Mouse (Mus musculus) gastrocnemius, adult 8-10 months (tissue): Measurements from ENCODE around the gene Dusp12. TPM values are rescaled to one million over a fixed set of nuclear protein-coding genes. Genes with fewer than 3 reads are reported as not detected.

Experiments used
- DNase-seq, 2 experiments: peaks; one replicate each; pipeline ENCODE4 v3.0.0; 2022; ENCODE audit warnings: low spot score in 2 of 2
- total RNA-seq, 4 experiments: library from RNA; stranded (reverse); gene quantifications; 2 replicates each; pipeline ENCODE4 v1.2.4; 2022

Dusp12 gene
- total RNA-seq, 4 experiments from 2014 or later = 6.4 to 7.9 (median 6.8) TPM

DNA sequence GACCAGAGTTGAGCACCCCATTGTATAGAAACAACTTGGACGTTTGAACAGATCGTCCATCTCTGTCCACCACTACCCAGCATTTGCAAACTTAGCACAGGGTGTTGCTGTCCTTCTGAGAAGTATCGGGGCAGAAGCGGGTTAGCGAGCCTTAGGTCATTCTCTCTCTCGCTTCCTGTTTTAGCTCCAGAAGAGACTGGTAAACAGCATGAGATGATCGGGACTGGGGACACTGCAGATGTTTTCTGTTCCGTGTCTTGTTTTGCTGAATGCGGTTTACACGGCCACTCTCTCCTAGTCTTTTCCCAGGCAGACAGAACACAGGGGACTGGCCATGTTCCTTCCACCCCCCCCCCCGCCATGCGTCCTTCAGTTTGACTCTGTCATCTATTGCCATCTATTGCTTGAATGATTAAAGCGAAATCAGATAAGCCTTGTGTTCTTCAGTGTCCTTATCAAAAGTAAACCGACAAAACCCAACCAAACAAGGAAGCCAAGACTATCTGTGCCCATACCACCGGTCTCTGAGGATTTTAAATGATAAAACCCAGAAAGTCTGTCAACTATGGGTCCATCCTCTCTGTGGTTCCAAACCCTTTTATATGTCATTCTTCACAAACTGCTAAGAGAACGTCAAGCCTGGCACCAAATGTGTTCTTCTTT is 13.2 kb upstream of the Dusp12 start:
- DNase-seq = no peak

DNA sequence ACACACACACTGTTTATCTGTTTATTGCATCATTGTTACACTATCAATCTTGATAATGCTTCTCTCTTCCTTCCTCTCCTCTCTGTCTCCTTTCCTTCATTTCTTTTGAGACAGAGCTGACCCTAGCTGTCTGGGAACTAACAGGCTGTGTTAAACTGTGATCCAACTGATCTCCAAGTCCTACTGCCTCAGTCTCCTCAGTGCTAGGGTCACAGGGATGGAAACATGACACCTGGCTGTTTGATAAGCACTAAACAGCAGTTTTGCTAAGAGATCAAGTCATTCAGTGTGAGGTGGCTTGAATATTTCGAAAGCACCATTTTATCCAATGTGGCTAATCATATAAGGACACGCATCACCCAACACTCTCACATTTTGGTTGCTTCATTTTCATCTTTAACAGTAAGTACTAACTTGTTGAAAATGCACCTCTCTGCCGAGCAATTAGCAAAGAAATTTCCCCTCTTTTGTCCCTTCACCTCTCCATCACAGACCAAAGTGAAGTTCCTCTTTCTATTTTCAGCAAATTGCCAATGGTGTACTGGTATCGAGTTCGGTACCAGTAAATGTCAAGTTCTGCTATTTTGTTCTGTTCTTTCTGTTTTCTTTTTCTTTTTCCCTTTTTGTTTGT is 11.4 kb upstream of the Dusp12 start:
- no peak for DNase-seq

DNA sequence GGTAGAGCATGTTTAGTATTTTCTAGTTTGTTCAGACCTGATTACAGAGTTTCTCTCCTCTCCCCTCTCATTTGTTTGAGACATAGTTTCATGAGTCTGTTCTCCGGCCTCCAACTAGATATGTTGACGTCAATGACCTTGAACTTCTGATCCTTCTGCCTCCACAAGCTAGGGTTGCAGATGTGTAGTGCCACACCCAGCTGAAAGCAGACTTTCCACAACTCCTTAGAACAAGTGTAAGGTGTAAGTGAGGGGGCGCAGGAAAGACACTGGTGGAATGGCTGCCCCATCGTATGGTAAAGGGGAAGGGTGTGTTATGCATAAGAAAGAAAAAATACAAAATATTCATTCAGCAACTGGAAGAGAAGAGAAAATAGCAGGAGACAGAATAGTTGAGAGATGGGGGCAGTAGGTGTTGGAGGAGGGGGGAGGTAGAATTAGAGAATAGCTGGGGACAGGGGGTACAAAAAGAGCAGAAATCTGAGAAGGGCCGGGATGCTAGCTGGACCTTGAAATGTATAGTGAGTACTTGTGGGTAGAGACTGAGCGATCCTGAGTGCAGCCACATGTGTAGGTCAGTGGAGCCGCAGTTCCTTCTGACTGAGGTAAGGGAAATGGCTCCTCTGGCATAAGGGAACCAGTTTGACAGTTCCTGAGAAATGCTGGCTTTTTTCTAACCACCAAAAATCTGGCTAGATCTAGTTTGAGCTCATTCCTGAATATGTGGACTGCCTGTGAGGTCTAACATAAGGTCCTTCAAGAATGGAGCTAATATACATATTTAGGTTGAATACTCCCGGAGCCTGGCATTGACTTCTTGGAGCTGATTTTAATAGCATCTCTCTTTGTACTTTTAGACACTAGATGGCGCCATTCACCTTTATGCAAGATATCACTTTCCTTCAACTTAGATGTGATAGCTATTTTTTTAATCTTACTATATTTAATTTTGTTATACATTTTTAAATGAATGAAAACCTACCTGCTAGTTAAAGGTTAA is 9.6 kb upstream of the Dusp12 start:
- DNase-seq = no peak

DNA sequence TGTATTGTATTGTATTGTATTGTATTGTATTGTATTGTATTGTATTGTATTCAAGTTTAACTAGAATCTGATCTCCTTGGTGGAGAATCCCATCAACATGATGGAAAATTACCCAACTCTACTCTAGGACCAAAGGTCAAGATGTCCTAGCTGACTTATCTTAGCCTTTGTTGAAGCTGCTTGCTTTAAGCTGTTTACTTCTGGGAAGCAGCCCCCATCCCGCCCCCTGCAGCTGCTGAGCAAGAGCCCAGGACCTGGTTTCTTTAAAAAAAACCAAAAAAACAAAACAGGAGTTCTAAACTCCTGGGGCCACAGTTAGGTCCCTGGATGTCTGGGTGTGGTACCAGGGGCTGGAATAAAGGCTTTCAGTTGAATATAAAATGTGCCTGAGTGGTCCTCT is 6.9 kb upstream of the Dusp12 start:
- no peak for DNase-seq

DNA sequence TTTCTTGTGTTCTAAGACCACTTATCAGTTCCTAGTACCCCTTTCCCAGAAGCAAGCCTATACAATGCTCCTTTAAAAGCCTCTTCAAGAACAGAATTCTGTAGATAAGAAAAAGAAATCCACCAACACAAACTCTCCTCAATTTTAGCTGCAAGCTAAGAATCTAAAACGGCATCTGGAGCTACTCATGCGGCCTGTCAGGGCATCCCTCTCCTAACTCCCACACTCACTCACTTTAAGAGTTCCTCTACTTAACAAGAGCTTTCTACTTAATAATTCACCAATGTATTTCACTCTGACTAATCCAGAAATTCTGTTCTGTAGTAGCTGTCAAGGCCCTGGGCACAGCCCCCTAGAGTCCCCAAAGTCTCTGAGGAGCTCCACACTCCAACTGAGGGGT is 6.3 kb upstream of the Dusp12 start:
- no peak for DNase-seq

DNA sequence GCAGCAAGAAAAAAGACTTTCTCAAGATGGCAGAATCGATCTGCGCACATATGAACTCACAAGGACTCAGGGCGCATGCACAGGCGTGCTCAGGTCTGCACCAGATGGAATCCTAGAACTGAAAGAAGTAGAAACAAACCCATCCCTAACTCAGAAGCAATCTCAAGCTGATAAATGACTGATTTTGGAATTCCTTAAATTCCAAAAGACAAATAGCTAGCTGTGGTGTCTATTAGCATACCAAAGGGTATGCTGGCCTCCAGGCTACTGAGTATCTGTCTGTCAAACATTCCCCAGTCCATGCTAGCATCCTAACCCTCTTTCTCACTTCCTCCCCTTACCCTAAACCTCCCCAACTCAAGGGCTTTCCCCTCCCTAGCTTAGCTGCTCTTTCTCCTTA is 4.0 kb upstream of the Dusp12 start:
- no peak for DNase-seq

DNA sequence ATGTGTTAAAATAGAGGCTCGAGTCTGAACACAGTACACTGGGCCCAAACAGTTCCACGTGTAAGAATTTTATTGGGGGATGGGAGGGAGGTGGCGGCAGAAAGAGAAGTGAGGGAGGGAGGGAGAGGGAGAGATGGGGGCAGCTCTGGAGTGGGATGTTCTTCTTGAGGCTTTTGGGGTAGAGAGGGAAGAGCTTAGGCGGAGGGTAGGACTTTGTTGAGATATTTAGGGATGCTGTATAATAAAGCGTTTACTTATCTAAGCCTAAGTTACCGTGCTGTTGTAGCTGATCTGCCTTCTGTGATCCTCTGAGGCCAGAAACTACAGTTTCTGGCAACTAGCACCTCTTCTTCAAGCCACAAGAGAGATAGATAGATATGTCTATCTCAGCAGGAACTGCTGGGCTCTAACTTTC is 711 bp upstream of the Dusp12 start:
- DNase-seq = no peak

DNA sequence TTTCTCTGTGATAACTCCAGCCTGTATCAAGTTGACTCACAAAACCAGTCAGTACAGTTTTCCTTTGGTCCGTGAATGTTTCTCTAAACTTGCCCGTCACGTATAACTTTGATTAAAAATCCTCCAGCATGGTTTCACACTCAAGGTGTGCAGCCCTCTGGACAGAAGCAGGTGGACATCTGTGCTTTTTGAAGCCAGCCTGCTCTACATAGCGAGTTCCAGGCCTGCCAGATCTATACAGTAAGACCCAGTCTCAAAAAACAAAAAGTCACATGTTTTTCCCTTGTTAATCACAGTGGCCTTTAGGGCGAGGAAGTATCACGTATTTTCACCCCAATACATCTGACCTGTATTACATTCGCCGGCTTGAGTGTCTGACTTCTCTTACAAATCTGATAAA is 950 bp downstream of the Dusp12 start:
- no peak for DNase-seq

DNA sequence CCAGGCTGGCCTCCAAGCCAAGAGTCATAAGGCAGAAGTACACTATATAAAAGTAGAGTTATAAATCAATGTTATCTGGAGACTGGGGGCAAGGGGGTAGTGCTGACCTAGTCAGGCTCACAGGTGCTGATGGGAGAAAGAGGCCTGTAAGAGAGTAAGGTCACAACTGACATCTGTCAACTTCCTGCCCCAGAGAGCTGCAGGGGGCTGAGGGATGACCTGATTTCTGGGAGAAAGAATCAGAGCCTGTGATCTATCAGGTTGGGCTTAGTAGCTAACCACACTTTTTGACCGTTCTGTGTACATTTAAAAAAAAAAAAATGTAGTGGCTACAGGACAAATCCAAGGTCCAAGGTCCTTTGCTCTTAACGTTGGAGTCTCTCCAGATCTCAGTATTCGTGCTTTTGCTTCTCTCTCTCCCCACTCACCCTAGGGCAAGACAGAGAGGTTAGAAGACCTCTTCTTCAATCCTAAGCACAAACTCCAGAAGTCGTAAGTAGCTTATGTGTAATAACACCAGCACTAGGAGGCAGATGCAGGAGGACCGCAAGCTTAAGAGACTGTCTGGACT is 2.3 kb downstream of the Dusp12 start:
- DNase-seq = no peak

DNA sequence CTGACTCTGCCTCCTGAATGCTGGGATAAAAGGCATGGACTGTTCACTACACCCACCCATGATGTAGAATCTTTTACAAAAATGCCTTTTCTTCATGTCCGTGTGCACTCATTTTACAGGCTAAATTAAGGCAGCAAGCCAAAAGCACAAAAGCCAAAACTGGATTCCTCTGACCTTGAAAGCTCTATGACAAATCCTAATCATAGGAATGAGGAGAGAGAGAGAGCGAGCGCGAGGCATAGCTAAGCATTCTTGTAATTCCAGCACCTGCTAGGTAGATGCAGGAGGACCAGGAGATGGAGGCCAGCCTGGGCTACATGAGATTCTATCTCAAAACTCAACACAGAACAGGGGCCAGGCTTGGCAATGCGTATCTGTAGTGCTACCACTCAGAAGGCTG is 8.4 kb downstream of the Dusp12 start:
- no peak for DNase-seq

DNA sequence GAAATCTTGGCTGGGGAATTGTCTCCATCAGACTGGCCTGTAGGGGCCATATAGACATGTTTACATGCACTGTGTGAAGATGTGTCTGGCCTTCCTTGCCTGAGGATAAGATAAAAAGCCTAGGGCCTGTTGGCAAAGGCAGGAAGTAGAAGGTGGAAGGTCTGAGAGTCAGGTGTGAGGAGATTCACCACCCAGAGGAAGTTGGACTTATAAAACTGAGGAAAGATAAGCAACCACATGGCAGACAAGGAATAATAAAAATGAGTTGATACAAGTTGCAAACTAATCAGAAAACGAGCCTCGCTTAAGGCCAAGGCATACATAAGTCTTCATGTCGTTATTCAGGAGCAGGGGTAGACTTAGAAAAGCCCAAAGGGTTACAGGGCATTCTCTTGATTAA is 9.7 kb downstream of the Dusp12 start:
- DNase-seq = no peak

DNA sequence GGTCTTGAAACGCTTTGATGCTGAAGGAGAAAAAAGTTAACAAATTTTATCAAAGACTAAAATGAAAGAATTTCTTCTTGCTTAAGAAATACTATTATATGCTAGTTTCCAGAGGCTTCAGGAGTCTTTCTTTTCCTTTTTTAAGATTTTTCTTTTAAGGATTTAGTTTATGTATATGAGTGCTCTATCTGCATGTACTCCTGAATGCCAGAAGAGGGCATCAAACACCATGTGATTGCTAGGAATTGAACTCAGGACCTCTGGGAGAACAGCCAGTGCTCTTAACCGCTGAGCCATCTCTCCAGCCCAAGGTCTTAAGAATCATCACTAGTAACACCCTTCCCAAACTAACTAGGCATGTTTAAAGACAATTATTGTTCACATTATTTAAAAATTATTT is 13.4 kb downstream of the Dusp12 start:
- no peak for DNase-seq

DNA sequence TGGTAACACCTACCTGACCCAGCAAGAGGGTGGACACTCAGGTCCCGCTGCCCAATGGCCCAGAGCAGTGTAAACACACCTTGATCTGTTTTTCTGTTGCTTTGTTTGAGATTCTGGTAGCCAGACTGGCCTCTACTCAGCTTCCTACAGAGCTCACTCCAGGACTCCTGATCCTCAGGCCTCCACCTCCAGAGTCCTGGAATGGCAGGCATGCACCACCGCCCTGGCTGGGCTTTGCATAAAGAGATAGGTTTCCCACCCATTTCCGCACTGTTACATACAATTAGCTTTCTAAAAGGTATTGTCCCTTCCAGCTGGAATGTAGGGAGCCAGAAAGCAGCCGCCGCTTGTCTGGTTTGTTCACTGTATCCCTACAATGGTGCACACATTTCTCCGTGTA is 13.9 kb downstream of the Dusp12 start:
- DNase-seq = no peak

DNA sequence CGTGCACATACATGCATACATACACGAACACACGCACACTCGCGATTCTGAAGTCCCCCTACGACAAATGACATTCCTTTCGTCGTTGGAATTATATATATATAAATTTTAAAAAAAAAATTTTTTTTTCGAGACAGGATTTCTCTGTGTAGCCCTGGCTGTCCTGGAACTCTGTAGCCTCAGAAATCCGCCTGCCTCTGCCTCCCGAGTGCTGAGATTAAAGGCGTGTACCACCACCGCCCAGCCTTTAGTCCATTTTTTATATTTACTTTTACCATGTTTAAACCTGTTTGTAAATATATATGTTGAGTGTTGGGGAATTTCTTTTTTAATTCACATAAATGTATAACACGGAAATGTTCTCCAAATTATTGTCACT is 16.4 kb downstream of the Dusp12 start:
- no peak for DNase-seq

DNA sequence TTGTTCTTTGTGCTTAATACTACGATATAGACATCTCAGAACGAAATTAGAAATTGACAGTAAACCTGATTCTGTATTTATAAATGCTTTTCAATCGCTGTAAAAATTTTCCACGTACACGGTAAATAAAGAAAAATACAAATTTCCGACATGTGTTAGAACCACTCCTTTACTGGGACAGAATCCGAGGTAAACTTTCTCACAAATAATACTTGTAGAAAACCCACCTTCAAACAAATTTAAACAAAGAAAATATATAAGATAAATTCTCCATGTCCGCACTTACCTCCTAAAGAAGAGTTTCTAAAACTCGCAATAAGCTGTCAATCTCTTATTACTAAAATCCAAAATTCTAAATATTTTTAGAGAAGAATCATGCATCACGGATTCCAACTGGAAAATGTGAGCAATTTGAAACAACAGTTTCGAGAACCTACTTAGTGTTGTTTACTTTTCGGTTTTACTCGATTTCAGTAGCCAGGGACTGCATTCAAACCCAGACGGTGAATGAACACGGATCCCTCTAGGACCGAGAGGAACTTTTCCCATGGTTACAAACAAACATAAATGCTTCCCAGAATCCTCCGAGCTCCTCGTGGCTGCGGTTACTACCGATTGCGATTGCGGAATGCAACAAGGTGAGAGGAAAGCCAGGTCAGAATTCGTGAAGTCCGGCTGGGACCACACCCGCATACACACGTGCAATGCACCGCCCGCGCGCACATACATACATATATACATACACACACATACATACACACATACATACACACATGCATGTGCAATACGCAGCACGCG is 17.0 kb downstream of the Dusp12 start:
- DNase-seq = peak; percentile 24 to 41

DNA sequence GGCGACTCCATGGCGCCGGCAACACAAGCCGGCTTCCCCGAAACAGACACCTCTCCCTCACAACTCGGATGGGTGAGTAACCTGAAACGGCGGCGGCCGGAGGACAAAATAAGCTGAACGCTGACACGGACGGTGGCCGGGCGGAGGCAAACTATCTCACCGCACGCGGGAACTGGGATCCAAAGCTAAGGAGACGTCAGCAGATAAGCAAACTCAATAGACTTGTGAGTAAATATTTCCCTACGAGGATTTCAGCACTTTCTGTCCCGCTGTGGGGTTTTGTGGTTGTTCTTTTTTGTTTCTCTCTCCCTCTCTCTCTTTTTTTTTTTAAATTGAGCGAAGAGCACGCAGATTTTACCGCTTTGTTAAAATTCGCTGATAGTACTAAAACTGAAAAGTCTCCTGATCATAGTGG is 17.6 kb downstream of the Dusp12 start, which contains the start of gene Atf6:
TSS of gene Atf6 (minus strand) at position 81 of the 415 bp plus-strand sequence.
- peak; percentile 92 to 93 for DNase-seq

DNA sequence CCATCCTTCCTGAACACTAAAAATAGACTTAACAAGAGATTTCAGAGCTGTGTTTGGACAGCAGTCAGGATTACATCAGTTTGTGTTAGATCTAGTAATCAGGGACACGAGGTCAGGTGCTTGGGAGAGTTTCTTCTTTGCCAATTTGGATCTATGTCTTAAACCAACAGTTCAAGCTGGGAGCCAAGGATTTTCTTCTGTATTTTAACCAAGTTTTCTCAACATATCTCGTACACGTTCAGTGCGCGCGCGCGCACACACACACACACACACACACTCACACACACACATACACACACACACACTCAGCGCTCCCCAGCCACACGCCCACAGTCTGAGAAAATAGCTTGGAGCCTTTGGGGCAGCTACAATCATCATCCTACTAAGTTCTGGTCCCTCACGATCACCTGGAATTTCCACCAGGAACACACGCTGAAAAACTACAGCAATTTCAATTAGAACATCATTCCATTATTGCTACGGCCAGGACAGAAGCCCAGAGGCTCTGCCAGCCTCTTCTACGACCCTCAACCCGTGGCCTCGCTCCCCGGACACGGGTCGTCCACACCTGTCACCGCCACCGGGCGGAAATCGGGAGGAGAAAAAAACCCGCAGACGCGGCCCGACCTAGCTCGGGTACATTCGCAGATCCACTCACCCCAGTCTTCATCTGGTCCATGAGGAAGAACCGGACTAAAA is 18.2 kb downstream of the Dusp12 start:
- DNase-seq = no peak

DNA sequence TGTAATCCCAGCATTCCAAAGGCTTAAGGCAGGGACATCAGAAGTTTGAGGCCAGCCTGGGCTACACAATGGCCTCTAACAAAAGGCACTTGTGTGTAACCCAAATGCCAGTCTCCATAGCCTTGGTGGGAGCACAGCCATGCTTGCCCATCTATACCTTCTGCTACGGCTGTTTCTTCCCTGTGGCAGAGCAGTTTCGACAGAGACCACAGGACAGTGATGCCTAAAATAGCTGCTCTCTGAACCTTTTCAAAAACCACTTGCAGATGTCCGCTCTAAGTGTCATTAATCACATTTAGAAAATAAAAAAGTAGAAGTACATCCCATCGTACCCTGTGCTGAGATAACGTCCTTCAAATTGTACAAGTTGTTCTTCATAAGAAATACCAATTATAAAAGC is 19.9 kb downstream of the Dusp12 start:
- no peak for DNase-seq

DNA sequence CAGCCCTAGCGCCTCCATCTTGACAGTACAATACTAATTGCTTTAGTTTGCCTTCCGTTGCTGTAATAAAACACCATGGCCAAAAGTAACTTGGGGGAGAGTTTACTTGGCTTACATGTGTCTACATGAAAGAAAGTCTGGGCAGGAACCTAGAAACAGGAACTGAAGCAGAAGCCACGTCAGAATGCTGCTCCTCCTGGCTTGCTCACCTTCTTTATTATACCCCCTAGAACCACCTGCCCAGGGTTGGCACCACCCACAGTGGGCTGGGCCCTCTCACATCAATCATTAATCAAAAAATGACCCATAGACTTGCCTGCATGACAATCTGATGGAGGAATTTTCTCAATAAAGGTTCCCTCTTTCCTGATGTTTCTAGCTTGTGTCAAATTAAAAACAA is 20.6 kb downstream of the Dusp12 start:
- no peak for DNase-seq

DNA sequence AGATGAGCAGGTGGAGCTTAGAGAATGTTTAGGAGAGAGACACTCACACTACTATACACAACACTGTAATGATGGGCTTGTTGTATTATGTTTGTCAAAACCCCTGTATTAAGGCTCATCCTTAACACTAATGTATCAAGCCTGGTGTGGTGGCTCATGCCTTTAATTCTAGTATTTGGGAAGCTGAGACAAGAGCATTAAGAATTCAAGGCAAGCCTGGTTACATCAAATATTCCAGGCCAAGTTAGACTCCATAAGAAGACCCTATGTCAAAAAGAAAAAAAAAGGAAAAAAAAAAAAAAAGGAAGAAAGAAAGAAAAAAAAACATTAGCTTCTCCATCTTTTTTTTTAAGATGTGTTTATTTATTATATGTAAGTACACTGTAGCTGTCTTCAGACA is 21.1 kb downstream of the Dusp12 start:
- no peak for DNase-seq
